Mouse (Mus musculus) forebrain, embryonic 15.5 days (tissue): ENCODE measurements around the gene Kdm4a. TPM values are rescaled to one million over a fixed set of nuclear protein-coding genes. Genes with fewer than 3 reads are reported as not detected.

Experiments
- ATAC-seq: fragments of 200-750 bp; cut with Nextera tagmentation; replicated peaks from 2 replicates; pipeline ENCODE4 v1.8.0; 2017; ENCODE audit warnings: mild to moderate bottlenecking, moderate TSS enrichment, moderate library complexity
- H3K27ac ChIP-seq: fragments of 300-500 bp; sonication (generic); replicated peaks from 2 replicates; pipeline ENCODE4 v1.5.1; 2015; ENCODE audit warnings: mild to moderate bottlenecking, inconsistent platforms
- H3K27me3 ChIP-seq: fragments of 300-500 bp; sonication (generic); 2 replicates; pipeline ENCODE4 v1.6.1; 2015; ENCODE audit warnings: inconsistent platforms
- H3K36me3 ChIP-seq: fragments of 300-500 bp; sonication (generic); 2 replicates; pipeline ENCODE4 v1.6.1; 2015; ENCODE audit warnings: mild to moderate bottlenecking, inconsistent platforms
- H3K4me1 ChIP-seq: fragments of 300-500 bp; sonication (generic); 2 replicates; pipeline ENCODE4 v1.6.1; 2015; ENCODE audit warnings: inconsistent platforms
- H3K4me2 ChIP-seq: fragments of 300-500 bp; sonication (generic); replicated peaks from 2 replicates; pipeline ENCODE4 v1.6.1; 2015; ENCODE audit warnings: mild to moderate bottlenecking, inconsistent platforms
- H3K4me3 ChIP-seq: fragments of 300-500 bp; sonication (generic); 2 replicates; pipeline ENCODE4 v1.5.1; 2015; ENCODE audit warnings: mild to moderate bottlenecking, inconsistent platforms
- H3K9ac ChIP-seq: fragments of 300-500 bp; sonication (generic); replicated peaks from 2 replicates; pipeline ENCODE4 v1.6.1; 2015; ENCODE audit warnings: mild to moderate bottlenecking, inconsistent platforms
- H3K9me3 ChIP-seq: fragments of 300-500 bp; sonication (generic); 2 replicates; pipeline ENCODE4 v1.6.1; 2016; ENCODE audit warnings: inconsistent platforms
- WGBS: fragments of 180-500 bp; shearing (Covaris S2); methylation state at CpG from one replicate; pipeline ENCODE4 v1.1.7; 2015; ENCODE audit warnings: mixed read lengths; 5-methylcytosine and 5-hydroxymethylcytosine counted together
- polyA plus RNA-seq: library from polyadenylated mRNA; unstranded; fragments of >200 nt; fragmentation: Nextera tagmentation; extraction: Ambion mirVana; gene quantifications from 2 replicates; pipeline ENCODE4 v1.2.1, GENCODE M21; 2015

Gene Kdm4a
- polyA plus RNA-seq, 1 experiment from 2014 or later, result 62.9 TPM

- 93% methylated on average over 3 of the region's 3 CpGs for WGBS
- H3K36me3 ChIP-seq, result no peaks in the 10 kb centered on the region; the same call in 1 of the 2 replicates
- H3K27me3 ChIP-seq, result no peaks in the 10 kb centered on the region
- no peak overlapping the region for H3K9ac ChIP-seq
- H3K4me3 ChIP-seq, result no peak overlapping the region
- H3K4me1 ChIP-seq, result no peaks in the 10 kb centered on the region
- H3K9me3 ChIP-seq, result no peaks in the 10 kb centered on the region
- ATAC-seq, result no peak
- H3K4me2 ChIP-seq, result no peak overlapping the region
- no peak overlapping the region for H3K27ac ChIP-seq
These were observed 74.4 kb downstream of the Kdm4a start for GRCm38 (mm10) chr4:118105256-118106053.

- Histone ChIP-seq H3K27me3 (no peaks in the 10 kb centered on the region), H3K36me3 (no peaks in the 10 kb centered on the region; the same call in 1 of the 2 replicates), H3K9ac (no peak overlapping the region), H3K4me1 (no peaks in the 10 kb centered on the region), H3K4me2 (no peak overlapping the region), H3K9me3 (no peaks in the 10 kb centered on the region), H3K4me3 (no peak overlapping the region), H3K27ac (no peak overlapping the region)
- ATAC-seq, result no peak
- WGBS, result 88% methylated on average over 8 of the region's 8 CpGs
These were observed 76.5 kb downstream of the Kdm4a start for GRCm38 (mm10) chr4:118103280-118103830.

- Histone ChIP-seq H3K36me3 (no peaks in the 10 kb centered on the region), H3K4me2 (no peak overlapping the region), H3K9ac (no peak overlapping the region), H3K27ac (no peak overlapping the region), H3K27me3 (no peaks in the 10 kb centered on the region), H3K4me1 (no peaks in the 10 kb centered on the region), H3K4me3 (no peak overlapping the region), H3K9me3 (no peaks in the 10 kb centered on the region)
- 85% methylated on average over 6 of the region's 6 CpGs for WGBS
- no peak for ATAC-seq
These were observed 78.3 kb downstream of the Kdm4a start for GRCm38 (mm10) chr4:118101497-118101896.

GRCm38 (mm10) chr4:118099637-118100364, 80.0 kb downstream of the Kdm4a start:
- no peaks in the 10 kb centered on the region for H3K27me3 ChIP-seq
- ATAC-seq, result no peak
- WGBS, result 89% methylated on average over 8 of the region's 8 CpGs

GRCm38 (mm10) chr4:118098571-118098970, 81.3 kb downstream of the Kdm4a start:
- H3K9me3 ChIP-seq, result no peaks in the 10 kb centered on the region
- 93% methylated on average over 6 of the region's 6 CpGs for WGBS
- H3K27me3 ChIP-seq, result no peaks in the 10 kb centered on the region
- no peaks in the 10 kb centered on the region for H3K4me1 ChIP-seq
- H3K27ac ChIP-seq, result no peak overlapping the region
- no peak overlapping the region for H3K4me3 ChIP-seq
- no peak for ATAC-seq
- no peak overlapping the region for H3K9ac ChIP-seq
- no peaks in the 10 kb centered on the region for H3K36me3 ChIP-seq
- H3K4me2 ChIP-seq, result no peak overlapping the region

More at GRCm38 (mm10) chr4:118099637-118100364, 80.0 kb downstream of the Kdm4a start:
- no peaks in the 10 kb centered on the region for H3K36me3 ChIP-seq
- no peak overlapping the region for H3K27ac ChIP-seq
- no peak overlapping the region for H3K4me2 ChIP-seq
- no peak overlapping the region for H3K9ac ChIP-seq
- H3K9me3 ChIP-seq, result no peaks in the 10 kb centered on the region
- H3K4me3 ChIP-seq, result no peak overlapping the region
- no peaks in the 10 kb centered on the region for H3K4me1 ChIP-seq

DNA sequence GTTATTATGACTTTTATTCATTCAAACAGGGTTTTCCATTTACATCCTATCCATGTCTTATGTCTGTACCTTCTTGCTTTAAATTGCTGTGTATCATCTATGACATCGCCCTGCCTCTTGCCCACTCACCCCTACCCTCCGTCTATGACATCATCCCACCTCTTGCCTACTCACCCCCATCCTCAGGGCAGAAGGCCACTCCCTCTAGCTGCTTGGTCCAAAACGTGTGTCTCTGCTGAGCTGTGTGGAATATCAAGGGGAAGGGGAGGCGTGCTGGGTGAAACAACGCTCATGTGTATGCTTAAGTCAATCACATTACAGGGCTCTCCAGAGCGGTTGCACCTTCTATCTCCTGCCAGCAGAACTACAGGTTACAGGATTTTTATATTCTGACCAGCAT, 83.8 kb downstream of the Kdm4a start:
- Histone ChIP-seq H3K27ac (no peak overlapping the region), H3K9me3 (no peaks in the 10 kb centered on the region), H3K36me3 (no peaks in the 10 kb centered on the region), H3K9ac (no peak overlapping the region), H3K4me2 (no peak overlapping the region), H3K4me3 (no peak overlapping the region), H3K4me1 (no peaks in the 10 kb centered on the region), H3K27me3 (no peaks in the 10 kb centered on the region)
- 80% methylated on average over 6 of the region's 6 CpGs for WGBS
- ATAC-seq, result no peak

DNA sequence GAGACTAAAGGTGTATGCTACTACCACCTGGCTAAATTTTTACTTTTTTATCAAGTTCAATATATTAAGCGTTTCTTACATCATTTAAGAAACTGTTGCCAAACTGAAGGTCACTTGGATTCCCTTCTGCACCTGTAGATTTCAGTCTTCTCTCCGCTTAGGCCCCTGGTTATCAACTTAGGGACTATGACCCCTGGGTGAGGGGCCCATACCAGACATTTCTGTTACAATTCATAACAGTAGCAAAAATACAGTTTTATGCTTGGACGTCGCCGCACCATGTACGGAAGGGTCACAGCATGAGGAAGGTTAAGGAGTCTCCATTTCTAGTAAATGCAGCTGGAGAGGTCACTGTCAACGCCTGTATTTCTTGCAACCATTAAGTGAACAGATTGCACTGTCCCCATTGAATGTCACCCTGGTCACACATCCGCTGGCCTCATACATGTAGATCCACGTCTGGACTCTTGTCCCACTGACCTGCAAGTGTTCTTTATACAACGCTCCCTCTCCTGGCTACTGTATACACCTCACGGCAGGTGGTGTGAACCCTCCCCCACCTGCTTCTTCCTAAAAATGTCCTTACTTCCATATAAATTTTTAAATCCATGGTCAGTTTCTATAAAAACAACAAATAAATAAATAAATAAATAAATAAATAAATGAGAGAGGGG, 86.9 kb downstream of the Kdm4a start:
- H3K4me1 ChIP-seq, result no peaks in the 10 kb centered on the region
- no peak overlapping the region for H3K4me2 ChIP-seq
- no peak overlapping the region for H3K4me3 ChIP-seq
- 95% methylated on average over 11 of the region's 11 CpGs for WGBS
- ATAC-seq, result no peak
- no peaks in the 10 kb centered on the region for H3K36me3 ChIP-seq
- no peaks in the 10 kb centered on the region for H3K9me3 ChIP-seq
- H3K9ac ChIP-seq, result no peak overlapping the region
- no peaks in the 10 kb centered on the region for H3K27me3 ChIP-seq
- no peak overlapping the region for H3K27ac ChIP-seq

DNA sequence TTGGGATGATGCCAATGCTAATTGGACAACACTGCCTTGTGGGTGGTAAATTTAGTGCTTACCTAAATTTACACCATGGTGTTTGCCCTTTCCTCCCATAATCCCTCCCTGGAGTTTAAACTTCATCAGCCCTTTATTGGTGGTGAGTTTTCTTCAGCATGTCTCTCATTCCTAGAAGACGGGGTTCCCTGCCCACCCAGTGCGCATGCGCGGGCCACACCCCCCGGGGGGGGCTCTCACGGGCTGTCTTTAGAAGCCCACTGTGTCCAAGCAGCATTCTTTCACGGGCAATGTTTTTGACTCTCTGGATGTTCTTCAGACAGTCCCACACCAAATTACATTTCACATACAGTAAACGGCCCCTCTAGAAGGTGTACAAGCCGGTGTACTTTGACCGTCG, 89.4 kb downstream of the Kdm4a start:
- no peak overlapping the region for H3K4me3 ChIP-seq
- WGBS, result 90% methylated on average over 11 of the region's 11 CpGs
- ATAC-seq, result no peak

DNA sequence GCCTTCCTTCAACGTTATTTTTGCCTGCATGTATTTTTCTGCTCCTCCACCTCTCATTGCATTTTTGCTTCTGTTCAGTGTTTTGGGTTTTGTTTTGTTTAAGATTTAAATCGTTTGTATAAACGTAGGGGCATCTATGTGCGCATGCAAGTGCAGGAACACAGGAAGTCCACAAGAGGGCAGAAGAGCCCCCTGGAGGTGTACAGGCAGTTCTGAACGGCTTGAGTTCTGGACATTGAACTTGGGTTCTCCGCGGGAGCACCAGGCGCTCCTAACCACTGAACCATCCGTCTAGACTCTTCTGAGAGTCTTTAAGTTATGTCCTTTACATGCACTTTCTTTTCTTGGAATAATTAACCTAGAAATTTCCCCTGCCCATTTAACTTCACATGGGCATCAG, 89.9 kb downstream of the Kdm4a start:
- no peak overlapping the region for H3K4me2 ChIP-seq
- WGBS, result 57% methylated on average over 9 of the region's 9 CpGs
- H3K27ac ChIP-seq, result no peak overlapping the region
- no peaks in the 10 kb centered on the region for H3K27me3 ChIP-seq
- no peak overlapping the region for H3K4me3 ChIP-seq
- no peak overlapping the region for H3K9ac ChIP-seq
- ATAC-seq, result no peak
- no peaks in the 10 kb centered on the region for H3K9me3 ChIP-seq
- H3K36me3 ChIP-seq, result no peaks in the 10 kb centered on the region
- H3K4me1 ChIP-seq, result no peaks in the 10 kb centered on the region

More for the DNA sequence above, 89.4 kb downstream of the Kdm4a start:
- Histone ChIP-seq H3K9me3 (no peaks in the 10 kb centered on the region), H3K36me3 (no peaks in the 10 kb centered on the region), H3K27me3 (no peaks in the 10 kb centered on the region), H3K4me2 (no peak overlapping the region), H3K4me1 (no peaks in the 10 kb centered on the region), H3K9ac (no peak overlapping the region), H3K27ac (no peak overlapping the region)

GRCm38 (mm10) chr4:118088771-118089170, 91.1 kb downstream of the Kdm4a start:
- H3K36me3 ChIP-seq, result no peaks in the 10 kb centered on the region
- 80% methylated on average over 2 of the region's 2 CpGs for WGBS
- no peak overlapping the region for H3K27ac ChIP-seq
- no peak for ATAC-seq
- no peaks in the 10 kb centered on the region for H3K9me3 ChIP-seq
- H3K4me1 ChIP-seq, result peaks cover 6% of the 10 kb centered on the region
- no peak overlapping the region for H3K4me2 ChIP-seq
- H3K4me3 ChIP-seq, result no peak overlapping the region
- no peak overlapping the region for H3K9ac ChIP-seq
- no peaks in the 10 kb centered on the region for H3K27me3 ChIP-seq
